Comparison of ENCODE assay signal across 8 mouse cellular contexts in the genomic region with DNA sequence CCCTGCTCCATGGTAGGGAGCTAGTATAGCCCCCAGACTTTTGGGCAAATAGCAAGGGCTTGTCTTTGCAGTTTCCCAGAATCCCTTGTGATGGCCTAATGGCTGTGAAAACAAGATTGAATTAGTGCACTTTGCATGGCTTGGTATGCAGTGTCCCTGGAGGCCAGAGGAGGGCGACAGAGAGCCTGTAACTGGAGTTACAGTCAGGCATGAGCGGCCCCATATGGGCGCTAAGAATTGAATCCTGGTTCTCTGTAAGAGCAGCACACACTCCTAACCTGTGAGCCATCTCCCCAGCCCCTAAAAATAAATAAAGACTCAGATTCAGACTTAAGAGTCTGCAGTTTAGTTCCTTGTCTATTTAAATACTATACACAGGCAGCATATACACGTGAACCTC. TPM values are rescaled to one million over a fixed set of nuclear protein-coding genes. Genes with fewer than 3 reads are reported as not detected.
DNase-seq lines count a peak whose midpoint lies in the region; ATAC-seq and TF ChIP-seq lines count a peak whose summit lies in the region.

No protein-coding gene starts in this region.

- no peak overlapping the region for H3K27ac ChIP-seq in kidney, adult 2 months (ENCODE audit: insufficient read depth, low read depth, low read length)
- H3K27ac ChIP-seq in kidney, embryonic 14.5 days (ENCODE audit: low read depth, low read length): no peak overlapping the region
- H3K27ac ChIP-seq in midbrain, postnatal 0 days (ENCODE audit: low read depth, low read length): no peak overlapping the region

- ATAC-seq in kidney, embryonic 14.5 days (ENCODE audit: low FRiP score, low TSS enrichment): no peak
- ATAC-seq in midbrain, postnatal 0 days (ENCODE audit: low FRiP score): no peak

- no peak overlapping the region for H3K9ac ChIP-seq in kidney, embryonic 14.5 days (ENCODE audit: low read depth, low read length)
- no peak overlapping the region for H3K9ac ChIP-seq in midbrain, postnatal 0 days (replicated peaks; ENCODE audit: low read length, poor library complexity, severe bottlenecking)

- no peak for TF ChIP-seq POLR2A in kidney, adult 2 months (IDR thresholded peaks at IDR 0.05; ENCODE audit: low read depth, low read length)

- H3K36me3 ChIP-seq in kidney, adult 2 months (ENCODE audit: control insufficient read depth, insufficient read depth, low read length): no peaks in the 10 kb centered on the region
- no peaks in the 10 kb centered on the region for H3K36me3 ChIP-seq in kidney, embryonic 14.5 days (ENCODE audit: control insufficient read depth, insufficient read depth, low read length)
- H3K36me3 ChIP-seq in midbrain, postnatal 0 days (ENCODE audit: insufficient read depth, low read length): no peaks in the 10 kb centered on the region

- DNase-seq in adrenal gland, adult (ENCODE audit: inconsistent age in 2 of 2, low spot score in 1 of 2): peak; percentile 21 to 72
- DNase-seq in adrenal gland, postnatal 4 days (ENCODE audit: low spot score in 2 of 2): no peak
- peak; percentile 55 for DNase-seq in kidney, adult 2 months
- peak; percentile 89 for DNase-seq in R1 (ENCODE audit: low read depth, low spot score)
- peak; percentile 56 for DNase-seq in forelimb bud, embryonic 11.5 days (ENCODE audit: low read depth, low spot score)
- DNase-seq in midbrain, postnatal 0 days (ENCODE audit: low spot score): peak; percentile 32
- no peak for DNase-seq in left cerebral cortex, postnatal 10 days (ENCODE audit: extremely low spot score in 1 of 2, low spot score in 2 of 2)

- TF ChIP-seq CTCF in kidney, adult 2 months (conservative IDR thresholded peaks at IDR 0.05; ENCODE audit: insufficient read depth, insufficient read length, low read depth, low read length): peak; percentile 82
- peak; percentile 66 for TF ChIP-seq CTCF in midbrain, postnatal 0 days (IDR thresholded peaks at IDR 0.05)

- 40% methylated on average over 4 of the region's 4 CpGs for WGBS in kidney, adult 2 months
- WGBS in kidney, embryonic 14.5 days: 37% methylated on average over 4 of the region's 4 CpGs
- WGBS in midbrain, postnatal 0 days: 31% methylated on average over 4 of the region's 4 CpGs

- intact Hi-C loops in left cerebral cortex, postnatal 10 days (cut with DNase I): no loop called here

- H3K4me3 ChIP-seq in kidney, adult 2 months (ENCODE audit: insufficient read depth, low read depth, low read length): no peak overlapping the region
- no peak overlapping the region for H3K4me3 ChIP-seq in kidney, embryonic 14.5 days (ENCODE audit: low read length)
- no peak overlapping the region for H3K4me3 ChIP-seq in midbrain, postnatal 0 days (ENCODE audit: low read depth, low read length)

- no peaks in the 10 kb centered on the region; the same call in 1 of the 2 replicates for H3K27me3 ChIP-seq in kidney, adult 2 months (replicated peaks; ENCODE audit: control insufficient read depth, insufficient read depth, low read length)
- peaks cover 20% of the 10 kb centered on the region for H3K27me3 ChIP-seq in kidney, embryonic 14.5 days (ENCODE audit: control insufficient read depth, insufficient read depth, low read length)
- H3K27me3 ChIP-seq in midbrain, postnatal 0 days (ENCODE audit: insufficient read depth, low read length): peaks cover 28% of the 10 kb centered on the region

- H3K4me2 ChIP-seq in kidney, embryonic 14.5 days (replicated peaks; ENCODE audit: low read depth, low read length): no peak overlapping the region
- H3K4me2 ChIP-seq in midbrain, postnatal 0 days (ENCODE audit: low read depth, low read length, poor library complexity, severe bottlenecking): no peak overlapping the region

- no peaks in the 10 kb centered on the region for H3K4me1 ChIP-seq in kidney, adult 2 months (ENCODE audit: control insufficient read depth, insufficient read depth, low read length)
- H3K4me1 ChIP-seq in kidney, embryonic 14.5 days (ENCODE audit: control insufficient read depth, insufficient read depth, low read length): 0 out of 2 replicates have a peak, but pooled peaks cover 7% of the 10 kb centered on the region
- H3K4me1 ChIP-seq in midbrain, postnatal 0 days (ENCODE audit: insufficient read depth, low read length): no peaks in the 10 kb centered on the region

- H3K9me3 ChIP-seq in kidney, embryonic 14.5 days (ENCODE audit: control insufficient read depth, low read length): no peaks in the 10 kb centered on the region
- H3K9me3 ChIP-seq in midbrain, postnatal 0 days (ENCODE audit: low read length): no peaks in the 10 kb centered on the region

RNA-seq across cellular contexts. Expression of a gene that starts 5.5 kb away (rescaled TPM):
- total RNA-seq in adrenal gland, postnatal 4 days (2021): under 1 TPM; 0.34 to 0.39 TPM
- polyA plus RNA-seq in kidney, adult 2 months (2012; rRNA removed): 0.14 and 0.18 TPM in 2 replicates
- polyA plus RNA-seq in kidney, embryonic 14.5 days (2014; fragmentation: Nextera tagmentation; extraction: Ambion mirVana): 0.17 and 0.28 TPM in 2 replicates
- 0.11 and 0.24 TPM in 2 replicates for total RNA-seq in midbrain, postnatal 0 days (2014; rRNA removed)
- polyA plus RNA-seq in midbrain, postnatal 0 days (2015; fragmentation: Nextera tagmentation; extraction: Ambion mirVana): 0.05 TPM in 1 of 2 replicates, not detected in the other
- total RNA-seq in left cerebral cortex, postnatal 10 days (2021): 1 to 10 TPM; 1.7 to 3.2 TPM

RNA-seq across cellular contexts. Expression of a gene that starts 6.2 kb away (rescaled TPM):
- total RNA-seq in adrenal gland, postnatal 4 days (2021): 10 to 100 TPM; 31.8 to 33.8 TPM
- 18.3 and 19.1 TPM in 2 replicates for polyA plus RNA-seq in kidney, adult 2 months (2012; rRNA removed)
- 15.0 and 37.4 TPM in 2 replicates for polyA plus RNA-seq in kidney, embryonic 14.5 days (2014; fragmentation: Nextera tagmentation; extraction: Ambion mirVana)
- 17.9 and 24.7 TPM in 2 replicates for total RNA-seq in midbrain, postnatal 0 days (2014; rRNA removed)
- 11.4 and 11.9 TPM in 2 replicates for polyA plus RNA-seq in midbrain, postnatal 0 days (2015; fragmentation: Nextera tagmentation; extraction: Ambion mirVana)
- 10 to 100 TPM; 42.8 to 50.3 TPM for total RNA-seq in left cerebral cortex, postnatal 10 days (2021)

RNA-seq across cellular contexts. Expression of a gene that starts 23.7 kb away (rescaled TPM):
- 10 to 100 TPM; 58.7 to 59.8 TPM for total RNA-seq in adrenal gland, postnatal 4 days (2021)
- 170 and 255 TPM in 2 replicates for polyA plus RNA-seq in kidney, adult 2 months (2012; rRNA removed)
- polyA plus RNA-seq in kidney, embryonic 14.5 days (2014; fragmentation: Nextera tagmentation; extraction: Ambion mirVana): 63.7 and 65.5 TPM in 2 replicates
- total RNA-seq in midbrain, postnatal 0 days (2014; rRNA removed): 49.3 and 57.7 TPM in 2 replicates
- 128 and 141 TPM in 2 replicates for polyA plus RNA-seq in midbrain, postnatal 0 days (2015; fragmentation: Nextera tagmentation; extraction: Ambion mirVana)
- 10 to 100 TPM; 66.7 to 81.4 TPM for total RNA-seq in left cerebral cortex, postnatal 10 days (2021)

RNA-seq across cellular contexts. Expression of a gene that starts 42.3 kb away (rescaled TPM):
- total RNA-seq in adrenal gland, postnatal 4 days (2021): under 1 TPM; 0.11 to 0.67 TPM
- 0.25 and 0.33 TPM in 2 replicates for polyA plus RNA-seq in kidney, adult 2 months (2012; rRNA removed)
- polyA plus RNA-seq in kidney, embryonic 14.5 days (2014; fragmentation: Nextera tagmentation; extraction: Ambion mirVana): 0.26 and 0.30 TPM in 2 replicates
- 0.19 and 0.38 TPM in 2 replicates for total RNA-seq in midbrain, postnatal 0 days (2014; rRNA removed)
- 0.58 and 0.79 TPM in 2 replicates for polyA plus RNA-seq in midbrain, postnatal 0 days (2015; fragmentation: Nextera tagmentation; extraction: Ambion mirVana)
- under 1 TPM; 0.63 to 0.79 TPM for total RNA-seq in left cerebral cortex, postnatal 10 days (2021)

Comparison
In these comparisons a context has a peak if more than half of its experiments do, and no peak if none do; other contexts are left out.
1. DNase-seq: peak in adrenal gland, adult (2 of 2), kidney, adult 2 months (single experiment), R1 (single experiment), forelimb bud, embryonic 11.5 days (single experiment) and midbrain, postnatal 0 days (single experiment); none in adrenal gland, postnatal 4 days (0 of 2) and left cerebral cortex, postnatal 10 days (0 of 2).